In genomic region chr12:91592128-91592527, GRCm38 (mm10) we compare ENCODE assay signal across 21 mouse cellular contexts. TPM values are rescaled to one million over a fixed set of nuclear protein-coding genes. Genes with fewer than 3 reads are reported as not detected.
DNase-seq lines count a peak whose midpoint lies in the region; ATAC-seq lines count a peak whose summit lies in the region.
"Had no signal": no experiment of that assay in that cellular context is flagged by ENCODE, and none has a peak within 500 bp of the region (broad histone marks: within the 10 kb centered on the region; RNA-seq: fewer than 3 reads in every experiment).

No protein-coding gene starts in this region.

- 95% methylated on average over 3 of the region's 3 CpGs for WGBS in heart, embryonic 10.5 days

- intact Hi-C loops in heart, postnatal 14 days (cut with DNase I): no loop called here

- no peaks in the 10 kb centered on the region for H3K9me3 ChIP-seq in heart, embryonic 10.5 days
- H3K9me3 ChIP-seq: embryonic facial prominence, embryonic 10.5 days; forebrain, embryonic 12.5 days; midbrain, embryonic 15.5 days; neural tube, embryonic 15.5 days had no signal

- peak; percentile 6 for DNase-seq in heart, embryonic 10.5 days (ENCODE audit: low spot score)
- no peak for DNase-seq in heart, postnatal 14 days
- peak; percentile 50 to 64 for DNase-seq in spleen, postnatal 36 days (ENCODE audit: low spot score in 2 of 2)
- DNase-seq in spleen, postnatal 4 days (ENCODE audit: low spot score in 2 of 2): no peak
- DNase-seq in thymus, postnatal 0 days (ENCODE audit: low spot score): no peak
- no peak for DNase-seq in adrenal gland, postnatal 14 days
- DNase-seq: cerebellum, postnatal 14 days; gastrocnemius, adult 2 months; heart, postnatal 4 days; kidney, adult 18-20 months; kidney, postnatal 10 days; left cerebral cortex, postnatal 4 days; liver; right cerebral cortex, postnatal 14 days; thymus, postnatal 14 days had no signal

- H3K27ac ChIP-seq in heart, embryonic 10.5 days: no peak overlapping the region
- H3K27ac ChIP-seq: embryonic facial prominence, embryonic 10.5 days; forebrain, embryonic 12.5 days; hindbrain, postnatal 0 days; midbrain, embryonic 15.5 days; neural tube, embryonic 15.5 days had no signal

- H3K4me1 ChIP-seq in heart, embryonic 10.5 days: peaks cover 12% of the 10 kb centered on the region; the same call in 1 of the 2 replicates

- no peaks in the 10 kb centered on the region for H3K27me3 ChIP-seq in heart, embryonic 10.5 days (ENCODE audit: insufficient read depth, poor library complexity, severe bottlenecking)
- H3K27me3 ChIP-seq: forebrain, embryonic 12.5 days; midbrain, embryonic 15.5 days; neural tube, embryonic 15.5 days had no signal

- no peak overlapping the region for H3K4me3 ChIP-seq in heart, embryonic 10.5 days
- H3K4me3 ChIP-seq: embryonic facial prominence, embryonic 10.5 days; forebrain, embryonic 12.5 days; gastrocnemius, adult 2 months; midbrain, embryonic 15.5 days; neural tube, embryonic 15.5 days had no signal

- no peaks in the 10 kb centered on the region for H3K36me3 ChIP-seq in heart, embryonic 10.5 days
- H3K36me3 ChIP-seq: embryonic facial prominence, embryonic 10.5 days; forebrain, embryonic 12.5 days; midbrain, embryonic 15.5 days; neural tube, embryonic 15.5 days had no signal

- peak; percentile 28 for ATAC-seq in megakaryocyte, adult 5-6 weeks (ENCODE audit: poor library complexity, severe bottlenecking)
- ATAC-seq: hindbrain, postnatal 0 days; midbrain, embryonic 15.5 days had no signal

RNA-seq across cellular contexts. Expression of gene Gtf2a1, which starts 1.8 kb away (rescaled TPM):
- polyA plus RNA-seq in heart, embryonic 10.5 days (2016; fragmentation: Nextera tagmentation; extraction: Ambion mirVana): 32.0 and 42.3 TPM in 2 replicates
- total RNA-seq in heart, postnatal 14 days (2021): 10 to 100 TPM; 21.5 to 23.8 TPM
- total RNA-seq in megakaryocyte, adult 5-6 weeks (2015): 30.8 and 32.9 TPM in 2 replicates
- total RNA-seq in megakaryocyte, adult 5-6 weeks (2017): 33.6 and 37.7 TPM in 2 replicates
- 31.0 and 36.6 TPM in 2 replicates for polyA plus RNA-seq in thymus, postnatal 0 days (2015; fragmentation: Nextera tagmentation; extraction: Ambion mirVana)
- 39.4 and 40.6 TPM in 2 replicates for total RNA-seq in adrenal gland, postnatal 14 days (2021)

Comparison
In these comparisons a context has a peak if more than half of its experiments do, and no peak if none do; other contexts are left out.
1. DNase-seq: peak in heart, embryonic 10.5 days (single experiment) and spleen, postnatal 36 days (2 of 2); none in heart, postnatal 14 days (0 of 2), spleen, postnatal 4 days (0 of 2), thymus, postnatal 0 days (single experiment) and adrenal gland, postnatal 14 days (single experiment).